Mouse (Mus musculus) liver, embryonic 11.5 days (tissue): Measurements from ENCODE around the gene Asb7. TPM values are rescaled to one million over a fixed set of nuclear protein-coding genes. Genes with fewer than 3 reads are reported as not detected.
A peak's percentile ranks its signal among the peaks of the same experiment; 100 is the strongest.

Source experiments
- ATAC-seq: fragments of 200-750 bp; cut with Nextera tagmentation; replicated peaks from 2 replicates; pipeline ENCODE4 v1.8.0; 2017; ENCODE audit warnings: moderate number of reproducible peaks, mild to moderate bottlenecking, moderate TSS enrichment, moderate library complexity; ENCODE audit not compliant: low FRiP score
- DNase-seq: peaks from one replicate; pipeline ENCODE4 v3.0.0-alpha.2; 2017; ENCODE audit warnings: low spot score
- H3K27ac ChIP-seq: fragments of 300-500 bp; sonication (generic); 2 replicates; pipeline ENCODE4 v1.5.1; 2014; ENCODE audit warnings: mild to moderate bottlenecking, low read depth, low read length, control low read depth
- H3K27me3 ChIP-seq: fragments of 300-500 bp; sonication (generic); replicated peaks from 2 replicates; pipeline ENCODE4 v1.6.1; 2014; ENCODE audit warnings: low read length, mixed read lengths; ENCODE audit not compliant: control insufficient read depth, insufficient read depth
- H3K36me3 ChIP-seq: fragments of 300-500 bp; sonication (generic); 2 replicates; pipeline ENCODE4 v1.6.1; 2014; ENCODE audit warnings: mild to moderate bottlenecking, low read length, moderate library complexity, mixed read lengths; ENCODE audit not compliant: control insufficient read depth, insufficient read depth
- H3K4me1 ChIP-seq: fragments of 300-500 bp; sonication (generic); replicated peaks from 2 replicates; pipeline ENCODE4 v1.6.1; 2014; ENCODE audit warnings: low read length, mixed read lengths; ENCODE audit not compliant: control insufficient read depth, insufficient read depth
- H3K4me2 ChIP-seq: fragments of 300-500 bp; sonication (generic); 2 replicates; pipeline ENCODE4 v1.6.1; 2014; ENCODE audit warnings: mild to moderate bottlenecking, control low read depth, moderate library complexity
- H3K4me3 ChIP-seq: fragments of 300-500 bp; sonication (generic); 2 replicates; pipeline ENCODE4 v1.5.1; 2014; ENCODE audit warnings: low read depth, low read length, control low read depth
- H3K9ac ChIP-seq: fragments of 300-500 bp; sonication (generic); 2 replicates; pipeline ENCODE4 v1.6.1; 2014; ENCODE audit warnings: low read depth, low read length, control low read depth
- H3K9me3 ChIP-seq: fragments of 300-500 bp; sonication (generic); 2 replicates; pipeline ENCODE4 v1.6.1; 2016; ENCODE audit warnings: low read length, inconsistent platforms, mixed read lengths; ENCODE audit not compliant: control insufficient read depth
- WGBS: fragments of 180-500 bp; shearing (Covaris S2); extraction: QIAGEN DNeasy Blood & Tissue Kit; methylation state at CpG from one replicate; pipeline ENCODE4 v1.1.7; 2014; 5-methylcytosine and 5-hydroxymethylcytosine counted together
- polyA plus RNA-seq: library from polyadenylated mRNA; unstranded; fragments of >200 nt; fragmentation: Nextera tagmentation; extraction: Ambion mirVana; gene quantifications from 2 replicates; pipeline ENCODE4 v1.2.1, GENCODE M21; 2014

Asb7 gene
- 11.5 and 13.1 TPM in 2 replicates for polyA plus RNA-seq

DNA sequence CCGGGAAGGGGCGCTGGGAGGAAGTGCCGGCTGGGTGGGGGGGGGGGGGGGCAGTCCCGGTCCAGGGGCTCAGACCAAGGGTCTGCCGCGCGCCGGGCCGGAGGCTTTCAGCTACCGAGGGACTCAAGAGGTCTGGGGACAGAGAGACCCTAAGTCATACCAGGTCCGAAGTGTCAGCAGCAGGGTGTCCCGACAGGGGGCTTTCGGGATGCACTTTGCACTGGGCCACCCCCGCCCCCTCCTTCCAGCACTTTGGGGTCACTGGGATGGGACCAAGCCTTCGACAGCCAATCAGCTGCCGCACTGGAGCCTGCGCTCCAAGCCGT lies at the start of gene Asb7:
Gene Asb7 (minus strand): TSS at position 303 of the 326 bp plus-strand sequence.
- peaks cover 3% of the 10 kb centered on the region for H3K4me1 ChIP-seq
- WGBS, result under 1% methylated on average over 18 of the region's 18 CpGs
- H3K4me2 ChIP-seq, result peak within 1 kb of the TSS; percentile 89
- no peak; the same call in 1 of the 2 replicates for ATAC-seq
- no peak for DNase-seq
- no peaks in the 10 kb centered on the region for H3K9me3 ChIP-seq
- 0 out of 2 replicates have a peak, but pooled peaks cover 2% of the 10 kb centered on the region for H3K36me3 ChIP-seq
- H3K4me3 ChIP-seq, result peak within 1 kb of the TSS; percentile 79
- peak within 1 kb of the TSS; percentile 75 for H3K27ac ChIP-seq
- H3K9ac ChIP-seq, result peak within 1 kb of the TSS; percentile 75
- no peaks in the 10 kb centered on the region for H3K27me3 ChIP-seq

- Histone ChIP-seq H3K4me1 (no peaks in the 10 kb centered on the region), H3K9ac (no peak overlapping the region), H3K27me3 (no peaks in the 10 kb centered on the region), H3K36me3 (no peaks in the 10 kb centered on the region), H3K4me2 (no peak overlapping the region), H3K4me3 (no peak overlapping the region), H3K27ac (no peak overlapping the region), H3K9me3 (no peaks in the 10 kb centered on the region)
- WGBS, result 76% methylated on average over 4 of the region's 4 CpGs
- DNase-seq, result no peak
- ATAC-seq, result no peak
Observed at GRCm38 (mm10) chr7:66737418-66737817, 48.0 kb upstream of the Asb7 start.

GRCm38 (mm10) chr7:66734993-66735392 lies 45.6 kb upstream of the Asb7 start:
- Histone ChIP-seq H3K9me3 (no peaks in the 10 kb centered on the region), H3K36me3 (no peaks in the 10 kb centered on the region), H3K9ac (no peak overlapping the region), H3K27ac (no peak overlapping the region), H3K4me2 (no peak overlapping the region), H3K27me3 (no peaks in the 10 kb centered on the region), H3K4me3 (no peak overlapping the region), H3K4me1 (no peaks in the 10 kb centered on the region)
- 83% methylated on average over 6 of the region's 6 CpGs for WGBS
- no peak for ATAC-seq
- DNase-seq, result no peak

DNA sequence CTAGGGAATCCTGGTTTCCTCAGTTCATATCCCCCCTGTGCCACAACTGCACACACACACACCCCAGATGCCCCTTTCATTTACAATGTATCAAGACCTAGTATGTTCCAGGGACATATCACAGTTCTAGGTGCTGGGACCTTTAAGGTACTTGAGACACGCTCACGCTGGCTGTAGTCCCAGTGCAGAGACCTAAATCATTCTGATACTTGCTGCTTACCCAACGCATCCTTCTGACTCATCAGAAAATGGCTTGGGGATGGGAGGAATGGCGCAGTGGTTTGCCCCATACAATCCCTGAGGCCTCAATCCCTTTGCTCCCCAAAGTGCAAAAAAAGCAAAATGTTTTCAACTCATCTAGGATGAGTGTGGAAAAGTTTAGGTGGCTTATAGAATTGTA lies 45.1 kb upstream of the Asb7 start:
- H3K27ac ChIP-seq, result no peak overlapping the region
- DNase-seq (no peak), ATAC-seq (no peak)
- no peaks in the 10 kb centered on the region for H3K9me3 ChIP-seq
- no peak overlapping the region for H3K4me2 ChIP-seq
- no peaks in the 10 kb centered on the region for H3K4me1 ChIP-seq
- no peaks in the 10 kb centered on the region for H3K27me3 ChIP-seq
- WGBS, result 92% methylated on average over 4 of the region's 4 CpGs
- no peaks in the 10 kb centered on the region for H3K36me3 ChIP-seq
- H3K4me3 ChIP-seq, result no peak overlapping the region
- H3K9ac ChIP-seq, result no peak overlapping the region

- DNase-seq, result no peak
- H3K4me2 ChIP-seq, result no peak overlapping the region
- H3K4me1 ChIP-seq, result no peaks in the 10 kb centered on the region
- H3K36me3 ChIP-seq, result no peaks in the 10 kb centered on the region
- H3K4me3 ChIP-seq, result no peak overlapping the region
- H3K9me3 ChIP-seq, result no peaks in the 10 kb centered on the region
- H3K27me3 ChIP-seq, result no peaks in the 10 kb centered on the region
- no peak overlapping the region for H3K27ac ChIP-seq
- WGBS, result 89% methylated on average over 11 of the region's 11 CpGs
- no peak overlapping the region for H3K9ac ChIP-seq
- no peak for ATAC-seq
Observed at GRCm38 (mm10) chr7:66733882-66734281, 44.5 kb upstream of the Asb7 start.

GRCm38 (mm10) chr7:66733431-66733830 lies 44.0 kb upstream of the Asb7 start:
- H3K9me3 ChIP-seq, result no peaks in the 10 kb centered on the region
- no peak overlapping the region for H3K4me2 ChIP-seq
- no peak overlapping the region for H3K9ac ChIP-seq
- H3K27me3 ChIP-seq, result no peaks in the 10 kb centered on the region
- WGBS, result 94% methylated on average over 17 of the region's 17 CpGs
- H3K4me3 ChIP-seq, result no peak overlapping the region
- no peaks in the 10 kb centered on the region for H3K36me3 ChIP-seq
- no peak for DNase-seq
- H3K27ac ChIP-seq, result no peak overlapping the region
- H3K4me1 ChIP-seq, result no peaks in the 10 kb centered on the region
- ATAC-seq, result no peak

- ATAC-seq, result no peak
- Histone ChIP-seq H3K36me3 (no peaks in the 10 kb centered on the region), H3K9ac (no peak overlapping the region), H3K9me3 (no peaks in the 10 kb centered on the region), H3K4me1 (no peaks in the 10 kb centered on the region), H3K4me3 (no peak overlapping the region), H3K4me2 (no peak overlapping the region), H3K27ac (no peak overlapping the region), H3K27me3 (no peaks in the 10 kb centered on the region)
- WGBS, result 69% methylated on average over 2 of the region's 2 CpGs
- DNase-seq, result no peak
Observed at GRCm38 (mm10) chr7:66729232-66729631, 39.8 kb upstream of the Asb7 start.

GRCm38 (mm10) chr7:66728072-66728471 lies 38.7 kb upstream of the Asb7 start:
- 94% methylated on average over 6 of the region's 6 CpGs for WGBS
- H3K36me3 ChIP-seq, result no peaks in the 10 kb centered on the region

DNA sequence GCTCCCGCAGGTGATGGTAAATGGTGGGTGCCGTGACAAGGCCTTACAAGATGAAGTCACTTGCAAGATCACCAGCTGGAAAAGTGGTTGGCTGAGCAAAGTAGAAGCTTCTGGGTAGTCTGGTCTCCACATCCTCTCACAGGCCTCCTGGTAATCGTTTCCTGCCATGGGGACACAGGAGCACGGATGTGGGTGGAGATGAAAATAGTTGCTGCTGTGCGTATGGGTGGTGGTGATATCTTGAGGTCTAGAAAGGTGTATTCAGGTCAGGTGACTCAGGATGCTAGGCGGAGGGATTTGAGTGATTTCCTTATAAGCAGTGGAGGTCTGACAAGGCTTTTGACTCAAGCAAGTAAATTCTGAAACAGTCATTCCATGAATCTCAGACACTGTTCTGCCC lies 35.6 kb upstream of the Asb7 start:
- no peak overlapping the region for H3K9ac ChIP-seq

More at GRCm38 (mm10) chr7:66728072-66728471, 38.7 kb upstream of the Asb7 start:
- H3K27ac ChIP-seq, result no peak overlapping the region
- no peak overlapping the region for H3K4me3 ChIP-seq
- H3K4me1 ChIP-seq, result no peaks in the 10 kb centered on the region
- H3K4me2 ChIP-seq, result no peak overlapping the region
- ATAC-seq, result no peak
- no peak overlapping the region for H3K9ac ChIP-seq
- H3K27me3 ChIP-seq, result no peaks in the 10 kb centered on the region
- no peaks in the 10 kb centered on the region for H3K9me3 ChIP-seq
- no peak for DNase-seq

More for the DNA sequence above, 35.6 kb upstream of the Asb7 start:
- Histone ChIP-seq H3K4me3 (no peak overlapping the region), H3K27ac (no peak overlapping the region), H3K36me3 (no peaks in the 10 kb centered on the region), H3K4me1 (no peaks in the 10 kb centered on the region), H3K4me2 (no peak overlapping the region), H3K9me3 (no peaks in the 10 kb centered on the region), H3K27me3 (no peaks in the 10 kb centered on the region)
- ATAC-seq (no peak), DNase-seq (no peak)
- WGBS, result 72% methylated on average over 6 of the region's 6 CpGs
